Mouse (Mus musculus): ENCODE results near the gene Fam178b. TPM values are rescaled to one million over a fixed set of nuclear protein-coding genes. Genes with fewer than 3 reads are reported as not detected.

Fam178b gene
- total and polyA plus RNA-seq, 3 experiments: not detected

- Histone ChIP-seq H3K36me3 (replicated peaks) (no peaks in the 10 kb centered on the region), H3K27me3 (ENCODE audit: insufficient read depth, low read length) (peaks cover 36% of the 10 kb centered on the region), H3K4me1 (ENCODE audit: insufficient read depth, low read depth, low read length) (peaks cover 2% of the 10 kb centered on the region; the same call in 1 of the 2 replicates), H3K4me3 (ENCODE audit: low read depth, low read length) (no peak overlapping the region), H3K9me3 (replicated peaks) (no peaks in the 10 kb centered on the region)
- ATAC-seq (ENCODE audit: extremely low read depth, insufficient number of reproducible peaks, low FRiP score, poor library complexity, severe bottlenecking) (no peak), DNase-seq (ENCODE audit: low spot score) (no peak)
- TF ChIP-seq POLR2AphosphoS5 (IDR thresholded peaks at IDR 0.05; ENCODE audit: insufficient replicate concordance, low read depth, low read length) (no peak), CTCF (IDR thresholded peaks at IDR 0.05; ENCODE audit: low read depth, low read length) (no peak), GATA1 (IDR thresholded peaks at IDR 0.05; ENCODE audit: borderline replicate concordance, low read length) (no peak), GATA2 (IDR thresholded peaks at IDR 0.05; ENCODE audit: borderline replicate concordance, low read depth, low read length) (no peak), TAL1 (conservative IDR thresholded peaks at IDR 0.05; ENCODE audit: low read depth, low read length) (no peak)
Observed at GRCm38 (mm10) chr1:36611449-36612123, 71.4 kb downstream of the Fam178b start.

GRCm38 (mm10) chr1:36608211-36608610, 74.8 kb downstream of the Fam178b start:
- Histone ChIP-seq H3K36me3 (replicated peaks) (no peaks in the 10 kb centered on the region), H3K27me3 (ENCODE audit: insufficient read depth, low read length) (peaks cover 30% of the 10 kb centered on the region), H3K4me1 (ENCODE audit: insufficient read depth, low read depth, low read length) (peaks cover 2% of the 10 kb centered on the region; the same call in 1 of the 2 replicates), H3K4me3 (ENCODE audit: low read depth, low read length) (no peak overlapping the region; the same call in 1 of the 2 replicates), H3K9me3 (replicated peaks) (no peaks in the 10 kb centered on the region)
- TF ChIP-seq POLR2AphosphoS5 (IDR thresholded peaks at IDR 0.05; ENCODE audit: insufficient replicate concordance, low read depth, low read length) (no peak), GATA1 (IDR thresholded peaks at IDR 0.05; ENCODE audit: borderline replicate concordance, low read length) (no peak), GATA2 (IDR thresholded peaks at IDR 0.05; ENCODE audit: borderline replicate concordance, low read depth, low read length) (no peak), CTCF (IDR thresholded peaks at IDR 0.05; ENCODE audit: low read depth, low read length) (no peak), TAL1 (conservative IDR thresholded peaks at IDR 0.05; ENCODE audit: low read depth, low read length) (no peak)
- no peak for DNase-seq (ENCODE audit: low spot score)
- no peak for ATAC-seq (ENCODE audit: extremely low read depth, insufficient number of reproducible peaks, low FRiP score, poor library complexity, severe bottlenecking)

DNA sequence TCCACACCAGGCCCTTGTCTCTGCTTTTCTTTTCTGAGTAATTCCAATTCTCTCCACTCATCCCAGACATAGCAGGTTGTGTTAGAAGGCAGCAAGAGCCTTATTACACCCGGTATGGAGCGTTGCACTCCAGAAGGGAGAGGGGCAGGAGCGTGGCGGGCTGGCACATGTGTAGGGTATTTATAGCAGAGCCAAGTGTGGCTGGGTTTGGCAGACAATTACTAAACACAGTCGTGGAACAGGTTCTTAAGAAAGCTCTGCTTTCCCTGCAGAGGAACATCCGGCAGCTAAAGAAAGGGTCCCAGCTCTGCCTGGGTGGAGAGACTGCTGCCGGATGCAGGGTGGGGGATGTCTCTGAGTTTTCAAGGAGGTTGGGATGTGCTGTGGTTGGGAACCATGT, 76.0 kb downstream of the Fam178b start:
- ATAC-seq (ENCODE audit: extremely low read depth, insufficient number of reproducible peaks, low FRiP score, poor library complexity, severe bottlenecking): no peak
- peaks cover 2% of the 10 kb centered on the region; the same call in 1 of the 2 replicates for H3K4me1 ChIP-seq (ENCODE audit: insufficient read depth, low read depth, low read length)
- no peak for DNase-seq (ENCODE audit: low spot score)
- H3K4me3 ChIP-seq (ENCODE audit: low read depth, low read length): no peak overlapping the region
- TF ChIP-seq TAL1 (conservative IDR thresholded peaks at IDR 0.05; ENCODE audit: low read depth, low read length) (no peak), GATA1 (IDR thresholded peaks at IDR 0.05; ENCODE audit: borderline replicate concordance, low read length) (no peak), GATA2 (IDR thresholded peaks at IDR 0.05; ENCODE audit: borderline replicate concordance, low read depth, low read length) (no peak), POLR2AphosphoS5 (IDR thresholded peaks at IDR 0.05; ENCODE audit: insufficient replicate concordance, low read depth, low read length) (no peak), CTCF (IDR thresholded peaks at IDR 0.05; ENCODE audit: low read depth, low read length) (no peak)
- H3K36me3 ChIP-seq (replicated peaks): no peaks in the 10 kb centered on the region
- H3K9me3 ChIP-seq (replicated peaks): no peaks in the 10 kb centered on the region
- H3K27me3 ChIP-seq (ENCODE audit: insufficient read depth, low read length): peaks cover 30% of the 10 kb centered on the region

DNA sequence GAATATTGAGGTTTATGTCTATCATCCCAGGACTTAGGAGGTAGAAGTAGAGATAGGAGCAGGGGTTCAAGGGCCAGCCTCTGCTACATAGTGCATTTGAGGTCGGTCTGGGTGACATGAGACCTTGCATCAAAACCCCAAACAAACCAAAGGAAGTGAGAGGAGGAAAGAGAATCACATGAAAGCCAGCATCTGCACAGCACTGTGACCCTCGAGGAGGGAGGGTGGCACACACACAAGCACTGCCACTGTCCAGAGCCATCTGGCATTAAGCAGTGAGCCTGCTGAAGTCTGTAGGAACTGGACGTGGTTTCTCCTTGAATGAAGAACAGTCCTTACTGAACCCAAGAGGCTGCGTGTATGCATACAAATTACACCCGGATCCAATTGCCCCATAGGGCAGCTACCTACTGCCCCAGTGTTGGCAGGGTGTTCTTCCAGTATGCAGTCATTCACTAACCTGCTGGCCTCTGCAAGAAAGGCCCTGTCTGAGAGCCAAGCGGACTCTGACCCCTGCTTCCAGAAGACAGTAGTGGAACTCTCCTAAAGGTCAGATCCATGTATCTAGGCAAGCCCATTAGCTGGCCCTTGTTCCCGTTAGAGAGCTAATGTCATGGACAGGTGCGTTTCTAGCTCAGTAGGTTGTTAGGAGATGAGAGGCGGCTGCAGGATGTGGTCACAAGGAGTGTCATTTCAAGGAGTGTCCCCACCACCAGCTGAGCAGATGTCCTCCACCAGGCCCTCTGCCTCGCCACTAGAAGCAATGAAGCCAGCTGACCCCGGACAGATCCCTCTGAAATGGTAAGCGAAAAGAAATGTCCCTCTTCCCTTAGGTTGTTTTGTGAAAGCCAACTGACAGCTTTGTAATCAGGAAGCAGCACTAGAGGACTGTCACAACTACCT, 78.5 kb downstream of the Fam178b start:
- peaks cover 2% of the 10 kb centered on the region; the same call in 1 of the 2 replicates for H3K4me1 ChIP-seq (ENCODE audit: insufficient read depth, low read depth, low read length)
- no peak for ATAC-seq (ENCODE audit: extremely low read depth, insufficient number of reproducible peaks, low FRiP score, poor library complexity, severe bottlenecking)
- DNase-seq (ENCODE audit: low spot score): no peak
- no peak overlapping the region for H3K4me3 ChIP-seq (ENCODE audit: low read depth, low read length)
- no peak for TF ChIP-seq TAL1 (conservative IDR thresholded peaks at IDR 0.05; ENCODE audit: low read depth, low read length)
- TF ChIP-seq GATA1 (IDR thresholded peaks at IDR 0.05; ENCODE audit: borderline replicate concordance, low read length): no peak
- no peak for TF ChIP-seq POLR2AphosphoS5 (IDR thresholded peaks at IDR 0.05; ENCODE audit: insufficient replicate concordance, low read depth, low read length)
- no peak for TF ChIP-seq CTCF (IDR thresholded peaks at IDR 0.05; ENCODE audit: low read depth, low read length)
- TF ChIP-seq GATA2 (IDR thresholded peaks at IDR 0.05; ENCODE audit: borderline replicate concordance, low read depth, low read length): no peak
- H3K9me3 ChIP-seq (replicated peaks): no peaks in the 10 kb centered on the region
- peaks cover 34% of the 10 kb centered on the region for H3K27me3 ChIP-seq (ENCODE audit: insufficient read depth, low read length)
- H3K36me3 ChIP-seq (replicated peaks): no peaks in the 10 kb centered on the region

DNA sequence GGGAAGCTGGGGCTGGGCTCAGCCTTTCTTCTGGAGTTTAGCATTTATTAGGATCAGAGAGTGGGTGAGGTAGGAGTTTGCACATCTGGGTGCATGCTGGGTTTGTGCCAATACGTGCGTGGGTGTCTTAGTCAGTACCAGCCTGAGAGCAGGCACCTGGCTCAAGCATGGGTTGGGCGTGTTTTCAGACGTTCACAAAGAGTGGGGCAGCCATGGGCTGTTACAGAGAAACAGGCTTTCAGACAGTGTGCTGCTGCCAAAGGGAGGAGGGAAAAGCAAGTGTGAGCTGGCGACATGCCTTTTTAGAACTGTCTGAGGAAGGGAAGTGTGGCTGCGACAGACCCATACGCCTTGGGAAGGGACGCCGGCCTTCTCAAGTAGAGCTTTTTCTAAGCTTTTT, 79.6 kb downstream of the Fam178b start:
- no peak for ATAC-seq (ENCODE audit: extremely low read depth, insufficient number of reproducible peaks, low FRiP score, poor library complexity, severe bottlenecking)

GRCm38 (mm10) chr1:36602271-36602670, 80.7 kb downstream of the Fam178b start:
- Histone ChIP-seq H3K27me3 (ENCODE audit: insufficient read depth, low read length) (peaks cover 30% of the 10 kb centered on the region), H3K4me1 (ENCODE audit: insufficient read depth, low read depth, low read length) (no peaks in the 10 kb centered on the region), H3K36me3 (replicated peaks) (no peaks in the 10 kb centered on the region), H3K4me3 (ENCODE audit: low read depth, low read length) (no peak overlapping the region), H3K9me3 (replicated peaks) (no peaks in the 10 kb centered on the region)
- ATAC-seq (ENCODE audit: extremely low read depth, insufficient number of reproducible peaks, low FRiP score, poor library complexity, severe bottlenecking) (no peak), DNase-seq (ENCODE audit: low spot score) (no peak)
- TF ChIP-seq POLR2AphosphoS5 (IDR thresholded peaks at IDR 0.05; ENCODE audit: insufficient replicate concordance, low read depth, low read length): no peak
- TF ChIP-seq GATA2 (IDR thresholded peaks at IDR 0.05; ENCODE audit: borderline replicate concordance, low read depth, low read length): no peak

More for the DNA sequence above, 79.6 kb downstream of the Fam178b start:
- H3K27me3 ChIP-seq (ENCODE audit: insufficient read depth, low read length): peaks cover 36% of the 10 kb centered on the region
- no peaks in the 10 kb centered on the region for H3K9me3 ChIP-seq (replicated peaks)
- peaks cover 2% of the 10 kb centered on the region; the same call in 1 of the 2 replicates for H3K4me1 ChIP-seq (ENCODE audit: insufficient read depth, low read depth, low read length)
- no peaks in the 10 kb centered on the region for H3K36me3 ChIP-seq (replicated peaks)
- TF ChIP-seq POLR2AphosphoS5 (IDR thresholded peaks at IDR 0.05; ENCODE audit: insufficient replicate concordance, low read depth, low read length) (no peak), TAL1 (conservative IDR thresholded peaks at IDR 0.05; ENCODE audit: low read depth, low read length) (no peak), CTCF (IDR thresholded peaks at IDR 0.05; ENCODE audit: low read depth, low read length) (no peak), GATA1 (IDR thresholded peaks at IDR 0.05; ENCODE audit: borderline replicate concordance, low read length) (no peak), GATA2 (IDR thresholded peaks at IDR 0.05; ENCODE audit: borderline replicate concordance, low read depth, low read length) (no peak)
- no peak for DNase-seq (ENCODE audit: low spot score)
- H3K4me3 ChIP-seq (ENCODE audit: low read depth, low read length): no peak overlapping the region

All from G1E (cell line).